Mouse (Mus musculus) kidney, adult 10 weeks (tissue): ENCODE results near the gene Kcng4. TPM values are rescaled to one million over a fixed set of nuclear protein-coding genes. Genes with fewer than 3 reads are reported as not detected.

Experiments
- polyA plus RNA-seq: library from polyadenylated mRNA; stranded (reverse); fragments of 350-450 nt; fragmentation: Illumina TruSeq; extraction: RNeasy Lipid Tissue Mini Kit (QIAGEN cat#74804); gene quantifications from one replicate; pipeline ENCODE4 v1.2.3, GENCODE M21; 2014; ENCODE audit warnings: low read depth, low replicate concordance

The Kcng4 gene
- polyA plus RNA-seq: not detected

DNA sequence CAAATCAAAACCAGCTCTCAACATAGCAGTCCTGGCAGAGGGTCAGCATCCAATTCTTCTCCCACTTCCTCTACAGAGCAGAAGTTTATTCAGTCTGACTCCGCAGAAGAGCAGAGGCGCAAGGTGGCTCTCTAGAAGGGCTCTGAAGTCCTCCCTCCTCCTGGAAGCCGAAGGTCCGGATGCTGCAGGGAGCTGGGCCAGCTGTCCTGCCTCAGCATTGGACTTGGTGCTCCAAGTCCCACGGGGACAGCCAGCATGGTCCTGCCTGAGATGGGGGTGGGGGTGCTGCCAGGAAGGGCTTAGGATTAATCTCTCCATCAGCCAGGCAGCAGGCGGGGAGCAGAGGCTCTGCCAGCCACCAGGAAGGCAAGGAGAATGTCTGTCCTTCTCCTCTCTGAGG, at the start of gene Kcng4:
Kcng4 (minus strand) TSS at position 303 of the 400 bp plus-strand sequence.

DNA sequence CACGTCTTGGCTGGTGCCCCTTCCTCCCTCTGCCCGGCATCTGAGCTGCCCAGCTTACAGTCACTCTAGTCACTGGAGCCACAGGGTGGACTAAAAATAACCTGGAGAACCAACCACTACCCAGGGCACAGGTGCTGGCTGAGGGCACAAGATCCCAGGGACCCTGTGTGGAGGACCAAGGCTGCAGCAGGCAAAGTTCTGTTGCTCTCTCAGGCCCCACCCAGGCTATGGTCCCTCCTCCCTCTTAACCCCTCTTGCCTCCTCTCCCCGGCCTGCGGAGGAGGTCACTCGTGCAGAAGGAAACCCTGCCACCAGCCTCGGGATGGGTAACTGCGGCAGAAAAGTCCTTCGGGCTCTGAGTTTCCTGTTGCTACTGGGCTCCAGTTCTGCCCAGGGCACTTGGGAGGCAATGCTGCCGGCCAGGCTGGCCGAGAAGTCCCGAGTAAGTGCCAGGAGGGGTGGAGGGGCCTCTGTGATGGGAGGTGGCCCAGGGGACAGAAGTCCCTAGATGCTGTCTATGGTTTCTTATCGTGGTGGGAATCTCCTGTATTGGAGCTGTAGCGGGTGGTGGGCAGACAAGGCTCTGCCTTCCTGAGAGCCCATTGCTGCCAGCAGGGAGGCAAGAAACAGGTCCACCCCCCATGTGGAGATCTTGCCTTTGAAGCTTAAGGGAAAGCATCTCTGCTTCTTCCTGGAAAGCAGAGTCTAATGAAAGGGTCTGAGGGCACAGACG, 30.9 kb upstream of the Kcng4 start, which contains the start of gene Wfdc1:
Wfdc1 (plus strand) TSS at position 147 of the 733 bp plus-strand sequence.

GRCm38 (mm10) chr8:119612471-119612870, 23.0 kb downstream of the Kcng4 start, which contains the start of gene Adad2:
Gene Adad2 (plus strand): TSS chr8:119612747.

GRCm38 (mm10) chr8:119604996-119605395, 30.5 kb downstream of the Kcng4 start, which contains the start of gene Taf1c:
Gene Taf1c (minus strand): TSS chr8:119605222.

GRCm38 (mm10) chr8:119574437-119575365, 60.8 kb downstream of the Kcng4 start, which contains the start of the genes Hsdl1 and Dnaaf1:
Gene Hsdl1 (minus strand): TSS chr8:119575183.
Gene Dnaaf1 (plus strand): TSS chr8:119575235.

Other genes starting within 250 kb of the Kcng4 start
- 1.3 TPM for gene Mlycd, start 240.8 kb downstream of the Kcng4 start, polyA plus RNA-seq
- gene Osgin1, start 201.6 kb downstream of the Kcng4 start, polyA plus RNA-seq: not detected
- gene Necab2, start 189.0 kb downstream of the Kcng4 start, polyA plus RNA-seq: not detected
- gene Slc38a8, start 134.0 kb downstream of the Kcng4 start, polyA plus RNA-seq: not detected
- gene Mbtps1, start 76.9 kb downstream of the Kcng4 start, polyA plus RNA-seq: 27.6 TPM
- 8.0 TPM for gene Hsdl1, start 60.5 kb downstream of the Kcng4 start, polyA plus RNA-seq
- not detected for gene Dnaaf1, start 60.4 kb downstream of the Kcng4 start, polyA plus RNA-seq
- not detected for gene Taf1c, start 30.5 kb downstream of the Kcng4 start, polyA plus RNA-seq
- gene Adad2, start 22.9 kb downstream of the Kcng4 start, polyA plus RNA-seq: not detected
- gene Wfdc1, start 30.7 kb upstream of the Kcng4 start, polyA plus RNA-seq: 0.44 TPM
- not detected for gene Atp2c2, start 64.3 kb upstream of the Kcng4 start, polyA plus RNA-seq
- gene Tldc1, start 142.7 kb upstream of the Kcng4 start, polyA plus RNA-seq: 2.0 TPM
- 3.4 TPM for gene Cotl1, start 204.9 kb upstream of the Kcng4 start, polyA plus RNA-seq
- gene Klhl36, start 226.6 kb upstream of the Kcng4 start, polyA plus RNA-seq: not detected